Mouse (Mus musculus): ENCODE results near the gene Lmx1b.

The Lmx1b gene

DNA sequence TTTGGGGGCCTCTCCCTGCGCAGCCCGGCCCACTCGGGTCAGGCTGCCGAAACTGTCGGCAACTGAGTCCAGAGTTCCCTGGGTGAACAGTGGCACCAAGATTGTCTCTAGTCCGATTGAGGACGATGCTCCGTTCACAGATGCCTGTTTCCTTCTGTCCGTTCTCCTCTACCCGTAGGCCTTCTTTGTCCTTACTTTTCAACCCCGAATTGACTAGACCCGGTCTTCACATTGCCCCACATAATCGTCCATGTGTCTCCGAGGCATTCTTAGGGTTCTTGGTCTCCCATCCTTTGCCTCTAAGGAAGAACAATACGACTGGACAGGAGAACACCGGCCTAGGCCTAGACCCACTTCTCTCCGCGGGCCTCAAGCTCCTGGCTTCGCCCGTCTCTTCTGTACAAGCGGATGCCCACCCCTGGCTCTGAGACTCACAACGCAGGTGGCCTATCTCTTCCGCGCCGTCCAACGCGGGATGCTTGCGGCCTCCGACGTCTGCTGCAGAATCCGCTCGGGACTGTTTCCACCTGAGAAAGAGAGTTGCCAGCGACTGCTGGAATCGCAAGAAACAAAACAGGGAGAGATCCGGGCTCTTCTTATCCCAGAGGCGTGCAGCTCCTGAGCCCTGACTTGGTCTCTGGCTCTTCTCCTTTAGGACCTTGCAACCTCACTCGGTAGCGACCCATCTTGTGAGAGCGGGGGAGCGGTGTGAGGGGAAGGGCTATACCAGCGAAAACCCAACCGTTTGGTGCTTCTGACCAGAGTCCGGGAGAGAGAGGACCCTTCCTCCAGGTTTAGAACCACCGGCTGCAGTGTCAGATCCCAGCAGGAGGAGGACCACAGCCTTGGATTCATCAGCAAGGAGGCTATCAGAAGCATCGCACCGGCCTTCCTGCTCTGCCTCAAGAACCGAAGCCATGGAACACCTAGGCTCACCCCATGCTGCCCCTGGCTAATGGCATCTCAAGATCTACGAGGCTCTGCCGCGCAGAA lies 3.7 kb upstream of the Lmx1b start:
- DNase-seq (ENCODE audit: low spot score): no peak

DNA sequence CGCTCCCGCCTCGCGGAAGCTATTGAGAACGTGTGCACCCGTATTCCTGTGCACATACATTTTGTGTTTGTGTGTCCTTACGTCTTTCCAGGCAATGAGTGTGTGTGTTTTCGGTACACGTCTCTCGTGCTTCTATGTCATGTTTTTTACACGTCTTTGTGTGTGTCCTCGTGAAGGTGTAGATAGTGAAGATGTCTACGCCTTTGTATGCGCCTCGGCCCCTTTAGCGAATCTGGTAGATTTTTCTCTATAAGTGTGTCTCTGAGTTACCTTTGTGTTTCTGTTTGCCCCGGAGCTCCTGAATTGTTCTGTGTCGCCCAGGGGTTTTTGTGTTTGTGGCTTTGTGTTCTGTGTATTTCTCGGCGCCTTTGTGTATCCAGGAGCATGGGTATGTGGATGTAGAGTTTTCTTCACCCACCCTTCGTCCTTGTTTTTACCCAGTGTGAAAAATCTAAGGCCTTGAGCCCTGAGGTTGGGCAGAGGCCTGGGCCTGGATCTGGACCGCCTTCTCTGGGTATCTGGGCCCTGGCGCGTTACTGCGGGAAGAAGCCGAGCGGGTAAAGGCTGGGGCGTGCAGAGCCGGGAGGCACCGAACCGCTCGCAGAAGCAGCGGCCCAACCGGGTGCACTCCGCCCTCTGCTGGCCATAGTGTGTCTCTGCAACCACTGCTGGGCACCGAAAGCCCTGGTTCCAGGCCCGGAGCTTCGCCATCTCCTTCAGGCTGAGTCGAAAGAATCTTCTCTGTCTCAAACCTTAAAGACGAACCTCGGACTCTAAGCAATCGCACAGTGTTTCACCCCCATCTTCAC lies 2.5 kb upstream of the Lmx1b start:
- DNase-seq (ENCODE audit: low spot score): peak; percentile 58

DNA sequence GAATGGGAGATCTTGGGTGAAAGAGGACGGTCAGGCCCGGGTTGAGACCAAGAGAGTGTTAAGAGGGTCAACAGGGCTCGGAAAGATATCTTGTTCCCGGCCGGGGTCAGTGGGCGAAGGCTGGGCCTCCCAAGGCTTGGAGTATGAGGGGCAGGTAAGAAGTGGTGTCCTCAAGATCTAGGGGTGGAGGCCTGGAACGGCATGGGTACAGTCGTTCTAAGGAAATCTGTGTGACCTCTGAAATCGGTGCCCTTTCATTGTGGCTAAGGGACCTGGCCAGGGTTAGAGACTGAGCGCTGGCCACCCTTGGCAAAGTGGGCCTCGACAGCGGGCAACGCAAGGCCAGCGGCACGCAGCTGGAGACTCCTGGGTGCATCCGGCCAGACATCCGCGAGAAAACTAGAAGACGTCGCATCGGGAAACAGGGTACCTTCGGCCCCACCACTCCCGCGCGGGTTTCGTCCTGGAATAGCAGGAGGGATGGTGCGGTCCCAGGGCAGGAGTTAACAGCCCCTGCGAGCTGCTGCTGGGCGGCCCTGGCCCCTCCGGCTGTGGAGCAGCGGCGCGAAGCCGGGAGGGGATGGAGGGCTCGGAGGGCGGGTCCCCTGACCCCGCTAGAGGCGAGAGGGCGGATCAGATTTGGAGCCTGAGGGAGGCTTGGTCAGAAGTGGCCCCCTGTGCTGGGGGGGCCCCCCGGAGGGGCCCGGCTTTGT lies 1.7 kb upstream of the Lmx1b start:
- no peak for DNase-seq (ENCODE audit: low spot score)

DNA sequence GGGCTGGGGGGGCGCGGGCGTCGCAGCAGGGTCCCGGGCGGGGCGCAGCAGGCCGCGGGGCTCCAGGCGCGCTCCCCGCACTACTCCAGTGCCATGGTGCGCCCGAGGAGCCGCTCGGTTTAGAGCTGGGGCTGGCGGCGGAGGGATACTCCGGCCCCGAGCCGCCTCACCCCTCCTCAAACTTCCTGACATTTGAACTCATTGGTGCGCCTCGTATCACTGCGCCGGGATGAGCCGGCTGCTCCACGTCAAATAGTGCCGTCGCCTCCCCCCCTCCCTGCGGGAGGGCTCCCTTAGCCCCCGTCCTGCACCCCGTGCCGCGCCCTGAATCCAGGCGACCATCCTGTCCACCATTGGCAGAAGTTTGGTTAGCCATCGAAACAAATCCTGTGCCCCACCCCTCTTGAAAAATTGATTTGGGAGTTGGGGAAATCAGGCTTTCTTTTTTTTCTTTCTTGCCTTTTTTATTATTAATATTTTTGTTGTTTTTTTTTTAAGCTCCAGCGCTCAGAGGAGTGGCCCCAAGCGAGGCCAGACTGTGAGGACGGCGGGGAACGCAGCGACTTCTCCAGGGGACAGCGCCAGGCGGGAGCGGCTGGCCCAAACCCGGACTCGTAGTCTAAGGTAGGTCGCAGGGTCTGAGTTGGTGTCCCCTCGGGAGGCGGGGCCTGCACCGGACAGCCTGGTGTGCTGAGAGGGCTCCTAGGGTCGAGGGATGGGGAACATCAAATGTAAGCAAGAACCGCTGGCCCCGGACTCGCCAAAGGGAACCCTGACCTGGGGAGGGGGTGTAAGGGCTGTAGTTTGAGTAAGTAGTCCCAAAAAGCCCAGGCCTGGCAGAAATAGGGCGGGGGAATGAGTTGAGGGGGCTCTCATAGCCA lies 907 bp upstream of the Lmx1b start:
- DNase-seq (ENCODE audit: low spot score): no peak

DNA sequence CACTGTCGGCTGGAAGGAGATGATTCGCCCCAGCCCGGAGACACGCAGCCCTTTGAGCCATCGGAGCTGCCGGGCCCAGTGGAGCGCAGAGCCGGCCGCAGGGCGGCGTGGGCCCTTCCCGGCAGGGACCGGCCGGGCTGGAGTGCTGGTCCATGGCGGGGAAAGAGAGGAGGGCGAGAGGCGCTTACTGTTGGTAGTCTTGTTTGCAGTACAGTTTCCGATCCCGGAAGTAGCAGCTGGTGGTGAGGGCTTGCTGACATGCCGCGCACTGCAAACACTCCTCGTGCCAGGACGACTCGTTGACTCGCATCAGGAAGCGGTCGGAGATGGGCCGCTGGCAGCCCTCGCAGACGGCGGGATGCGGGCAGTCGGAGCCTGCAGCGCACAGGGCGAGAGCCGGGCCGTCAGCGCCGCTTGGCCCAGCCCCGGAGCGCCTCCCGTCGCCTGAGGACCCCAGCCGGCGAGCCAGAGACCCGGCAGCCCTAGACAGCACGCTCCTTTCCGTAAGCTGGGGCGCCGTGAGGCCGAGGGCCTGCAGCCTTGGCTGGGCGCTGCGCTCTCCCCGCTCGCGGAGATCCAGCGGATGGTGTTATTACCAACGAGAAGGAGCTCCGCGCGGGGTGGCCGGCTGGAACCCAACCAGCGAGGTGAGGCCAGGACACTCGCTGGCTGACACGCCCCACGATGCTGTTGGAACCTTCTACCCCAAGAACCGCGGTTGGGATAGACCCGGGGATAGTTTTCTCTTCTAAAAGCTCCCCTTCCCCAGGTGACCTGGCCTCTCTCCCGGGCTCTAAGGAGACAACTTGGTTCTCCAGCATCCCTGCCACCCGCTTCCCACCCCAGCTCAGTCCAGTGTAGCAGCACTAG lies 775 bp downstream of the Lmx1b start:
- peak; percentile 35 for DNase-seq (ENCODE audit: low spot score)

DNA sequence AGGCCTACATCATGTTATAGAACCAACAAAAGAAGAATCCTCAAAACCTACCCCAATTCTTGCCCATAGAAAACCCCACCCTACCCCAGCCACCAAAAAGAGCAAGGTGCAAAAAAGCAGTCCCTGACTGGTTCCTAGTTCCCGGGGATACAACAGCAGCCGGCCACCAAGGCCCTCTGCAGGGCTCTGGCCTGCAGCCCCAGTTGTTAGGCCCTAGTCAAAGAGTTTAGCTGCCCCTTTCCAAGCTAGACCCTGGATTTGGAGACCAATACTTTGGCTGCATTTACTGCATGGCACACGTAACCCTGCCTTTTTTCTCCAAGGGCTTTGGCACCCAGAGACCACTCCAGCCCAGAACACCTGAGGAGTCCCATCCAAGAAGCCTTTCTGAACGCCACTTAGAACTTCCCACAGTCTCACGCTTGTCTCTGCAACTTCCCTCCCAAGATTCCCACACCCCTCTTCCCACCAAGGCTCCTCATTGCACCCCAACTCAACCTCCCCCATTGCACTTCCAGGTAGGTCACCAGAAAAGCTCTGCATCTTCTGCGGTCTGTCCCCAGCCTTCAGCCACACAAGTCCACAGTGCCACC lies 2.1 kb downstream of the Lmx1b start:
- DNase-seq (ENCODE audit: low spot score): no peak

DNA sequence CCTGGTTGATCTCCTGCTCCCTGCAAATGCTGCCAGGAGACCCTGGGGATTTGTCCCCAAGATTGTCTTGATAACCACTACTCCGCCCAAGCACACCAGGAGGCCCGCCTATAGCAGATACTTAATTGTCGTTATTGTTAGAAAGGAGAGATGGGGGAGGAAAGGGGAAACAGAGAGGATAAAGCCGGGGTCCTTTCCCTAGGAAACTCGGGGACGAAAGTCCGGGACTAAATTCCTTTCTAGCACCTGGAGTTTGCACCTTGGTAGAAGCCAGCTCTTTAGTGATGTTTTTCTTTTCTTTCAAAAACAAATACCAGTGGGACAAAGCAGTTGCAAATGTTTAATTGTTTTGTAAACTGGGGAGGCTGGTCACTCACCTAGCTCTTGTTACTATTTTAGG lies 3.0 kb downstream of the Lmx1b start:
- no peak for DNase-seq (ENCODE audit: low spot score)

DNA sequence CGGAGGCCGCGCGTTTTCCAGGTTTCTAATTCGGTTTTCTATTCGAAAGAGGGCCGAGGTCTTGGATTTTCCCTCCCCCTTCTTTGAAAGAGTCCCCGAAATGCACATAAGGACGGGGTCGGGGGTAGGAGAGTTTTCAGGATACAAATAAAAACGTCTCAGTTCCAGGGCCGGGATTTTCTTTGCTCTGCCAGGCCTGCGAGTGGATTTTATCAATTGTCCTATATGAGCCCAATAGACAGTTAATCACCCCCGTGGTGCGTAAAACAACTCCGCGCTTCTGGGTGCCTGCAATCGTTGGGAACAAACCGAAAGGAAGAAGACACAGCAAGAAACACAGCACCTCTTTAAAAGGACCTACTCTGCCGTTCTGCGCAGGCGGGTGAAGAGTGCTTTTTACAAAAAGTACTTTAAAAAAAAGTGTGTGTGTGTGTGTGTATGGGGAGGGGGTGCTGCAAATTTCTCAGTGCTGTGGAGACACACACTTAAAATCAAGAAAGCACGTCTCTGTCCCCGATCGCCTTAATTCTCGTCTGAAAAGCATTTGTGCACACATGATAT lies 3.6 kb downstream of the Lmx1b start:
- no peak for DNase-seq (ENCODE audit: low spot score)

DNA sequence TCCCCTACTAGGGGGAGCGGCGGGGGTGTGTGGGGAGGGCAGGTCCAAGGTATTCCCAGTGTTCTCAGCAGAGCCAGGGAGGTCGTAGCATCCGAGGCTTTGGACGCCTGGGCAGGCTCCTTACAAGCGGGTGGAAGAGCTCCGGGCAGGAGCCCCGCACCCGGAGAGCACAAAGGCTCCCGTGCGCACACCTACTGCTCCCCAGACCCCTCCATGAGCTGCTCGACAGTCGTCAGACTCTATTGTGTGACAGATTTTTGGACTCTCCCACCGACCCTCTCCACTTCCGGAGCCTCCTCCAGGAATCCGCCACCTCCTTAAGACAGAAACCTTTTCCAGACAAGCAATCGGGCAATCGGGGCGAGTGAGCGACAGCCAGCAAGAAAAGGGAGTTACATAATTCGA lies 4.2 kb downstream of the Lmx1b start:
- DNase-seq (ENCODE audit: low spot score): no peak

DNA sequence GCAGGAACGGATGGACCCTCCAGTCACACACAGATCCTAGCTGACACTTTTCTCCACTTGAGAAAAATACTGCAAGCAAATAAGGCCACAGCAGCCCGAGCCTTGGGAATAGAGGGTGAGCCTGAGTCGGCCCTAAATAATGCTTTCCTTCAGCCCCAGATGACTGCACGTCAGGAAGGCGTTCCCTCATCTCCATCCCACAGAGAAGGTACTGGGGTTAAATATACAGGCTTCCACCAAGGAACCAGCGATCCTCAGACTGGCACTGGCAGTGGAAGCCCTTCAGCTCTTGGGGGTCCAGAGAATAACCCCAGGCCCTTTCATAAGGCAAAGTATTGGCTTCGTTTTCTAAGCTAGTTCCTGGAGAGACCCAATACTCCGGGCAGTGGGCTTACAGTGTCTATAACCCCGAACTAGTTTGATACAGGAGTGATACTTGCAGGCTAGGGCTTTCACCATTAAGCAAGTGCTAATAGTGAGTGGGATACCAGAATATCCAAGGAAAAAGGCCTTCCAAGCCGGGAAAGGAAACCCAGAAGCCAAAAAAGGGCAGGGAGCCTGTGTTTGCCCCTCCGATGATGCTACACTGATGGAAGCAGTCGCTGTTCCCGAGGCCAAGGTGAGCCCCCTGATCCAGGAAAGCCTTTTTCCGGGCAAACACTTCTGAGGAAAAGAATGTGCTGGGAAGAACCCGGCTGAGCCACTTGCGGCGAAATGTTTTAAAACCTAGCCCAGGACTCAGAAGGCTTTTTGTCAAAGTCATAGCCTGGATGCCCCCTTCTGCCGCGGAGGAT lies 4.8 kb downstream of the Lmx1b start:
- no peak for DNase-seq (ENCODE audit: low spot score)

DNA sequence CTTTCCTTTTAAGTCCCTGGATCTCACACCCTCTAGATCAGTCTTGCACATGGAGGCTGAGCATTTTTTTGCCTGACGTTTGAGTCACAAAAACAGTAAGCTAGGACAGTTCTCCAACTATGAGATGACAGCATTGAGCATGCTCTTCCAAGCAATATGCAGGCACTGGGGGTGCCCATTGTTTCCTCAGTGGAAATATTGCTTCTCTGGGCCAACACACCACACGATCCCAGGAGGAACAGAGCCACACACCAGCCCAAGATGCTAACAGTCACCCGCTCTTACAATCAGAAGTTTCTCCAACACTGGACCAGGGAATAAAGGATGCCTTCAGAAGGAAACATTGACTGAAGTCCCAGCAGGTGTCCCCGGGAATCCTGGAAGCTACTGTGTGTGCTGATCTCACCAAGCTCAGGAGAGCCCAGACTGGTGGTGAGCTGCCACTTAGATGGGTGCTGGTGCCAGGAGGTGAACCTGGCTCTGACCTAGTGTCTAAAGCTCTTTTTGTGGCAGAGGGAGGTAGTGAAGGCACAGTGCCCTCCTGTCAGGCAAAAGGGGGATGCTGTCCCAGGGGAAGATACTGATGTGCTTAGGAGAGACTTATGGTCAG lies 5.7 kb downstream of the Lmx1b start:
- DNase-seq (ENCODE audit: low spot score): no peak

DNA sequence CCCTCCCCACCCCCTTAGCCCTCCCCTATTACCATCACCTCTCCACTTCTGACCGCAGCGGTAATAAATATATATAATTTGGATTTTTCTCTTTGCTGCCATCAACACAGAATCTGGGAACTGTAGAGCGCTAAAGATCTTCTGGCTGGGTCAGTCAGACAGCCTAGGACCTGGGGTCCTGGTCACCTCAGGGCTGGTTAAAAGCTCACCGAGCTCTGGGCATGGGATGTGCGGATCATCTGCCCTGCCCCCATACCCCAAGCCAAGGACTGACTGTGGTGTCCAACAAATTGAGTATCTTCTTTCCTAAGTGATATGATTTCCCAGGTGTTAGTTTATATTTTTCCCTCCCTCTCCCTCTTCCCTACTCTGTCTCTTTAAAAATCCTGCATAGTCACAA lies 6.4 kb downstream of the Lmx1b start:
- DNase-seq (ENCODE audit: low spot score): no peak

DNA sequence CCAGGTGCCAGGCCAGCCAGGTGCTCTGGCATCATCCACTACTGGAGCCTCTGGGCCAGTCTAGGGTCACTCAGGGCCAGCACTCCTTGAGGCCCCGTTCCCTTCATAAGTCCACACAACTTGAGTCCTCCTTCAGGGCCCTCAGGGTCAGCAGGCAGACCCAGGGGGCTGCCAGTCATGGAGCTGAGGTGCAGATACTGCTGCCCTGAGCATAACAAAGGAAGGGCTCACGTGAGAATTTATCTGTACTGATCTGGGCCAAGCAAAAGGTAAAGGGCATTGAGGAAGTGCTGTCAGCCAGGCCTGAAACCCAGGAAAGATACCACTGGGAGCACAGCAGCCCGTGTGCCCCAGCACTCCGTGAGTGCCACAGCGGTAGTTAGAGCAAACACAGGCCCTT lies 7.1 kb downstream of the Lmx1b start:
- DNase-seq (ENCODE audit: low spot score): no peak

DNA sequence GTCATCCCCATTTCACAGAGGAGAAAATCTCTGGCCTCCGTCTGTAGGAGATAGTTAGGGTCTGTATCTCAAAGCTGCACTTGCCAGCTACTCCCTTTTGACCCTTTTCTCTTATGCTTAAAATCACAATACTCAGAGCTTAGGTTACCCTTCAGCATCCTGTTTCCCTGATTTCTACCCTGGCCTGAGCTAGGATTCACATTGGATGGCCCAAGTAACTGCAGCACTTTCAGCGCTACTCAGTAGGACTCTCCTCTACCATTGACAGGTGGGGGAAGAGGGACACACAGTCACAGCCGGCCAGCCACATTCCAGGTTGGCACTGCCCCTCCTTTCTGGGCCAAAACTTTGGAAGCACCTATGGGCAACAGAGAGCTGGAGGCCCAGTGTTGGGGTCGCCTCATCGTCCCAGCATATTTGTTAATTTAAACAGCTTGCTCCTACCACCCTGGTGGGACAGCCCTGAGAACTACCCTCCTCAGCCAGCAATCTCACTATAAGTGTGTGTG lies 7.7 kb downstream of the Lmx1b start:
- DNase-seq (ENCODE audit: low spot score): no peak

DNA sequence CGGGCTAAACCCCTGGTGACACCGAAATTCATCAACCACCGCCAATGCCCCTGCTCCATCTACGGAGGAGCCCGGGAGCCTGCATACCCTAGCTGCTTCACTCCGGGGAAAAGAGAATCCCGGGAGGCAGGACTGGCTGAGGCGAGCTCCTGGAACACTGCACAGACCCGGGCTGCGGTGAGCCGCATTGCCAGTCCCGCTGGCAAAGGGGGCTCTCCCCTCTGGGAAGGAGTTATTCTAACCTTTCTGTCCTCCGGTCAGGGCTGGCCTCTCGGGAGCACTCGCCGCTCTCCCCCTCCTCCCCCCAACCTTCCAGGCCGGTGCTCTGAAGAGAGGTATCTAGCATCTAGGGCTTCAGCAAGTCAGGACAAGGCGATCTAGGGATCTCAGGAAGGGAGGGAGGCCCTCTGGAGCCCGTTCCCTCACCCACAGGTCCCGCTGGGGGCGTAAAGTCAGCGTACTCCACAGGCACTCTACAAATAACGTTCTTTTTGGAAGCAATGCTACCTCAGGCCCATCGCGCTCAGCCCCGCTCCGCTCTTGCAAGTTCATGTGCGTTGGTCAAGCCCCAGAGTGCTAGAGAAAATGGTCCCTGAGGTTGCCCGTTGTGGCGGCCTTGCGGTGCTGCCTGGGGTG lies 8.5 kb downstream of the Lmx1b start:
- DNase-seq (ENCODE audit: low spot score): no peak

DNA sequence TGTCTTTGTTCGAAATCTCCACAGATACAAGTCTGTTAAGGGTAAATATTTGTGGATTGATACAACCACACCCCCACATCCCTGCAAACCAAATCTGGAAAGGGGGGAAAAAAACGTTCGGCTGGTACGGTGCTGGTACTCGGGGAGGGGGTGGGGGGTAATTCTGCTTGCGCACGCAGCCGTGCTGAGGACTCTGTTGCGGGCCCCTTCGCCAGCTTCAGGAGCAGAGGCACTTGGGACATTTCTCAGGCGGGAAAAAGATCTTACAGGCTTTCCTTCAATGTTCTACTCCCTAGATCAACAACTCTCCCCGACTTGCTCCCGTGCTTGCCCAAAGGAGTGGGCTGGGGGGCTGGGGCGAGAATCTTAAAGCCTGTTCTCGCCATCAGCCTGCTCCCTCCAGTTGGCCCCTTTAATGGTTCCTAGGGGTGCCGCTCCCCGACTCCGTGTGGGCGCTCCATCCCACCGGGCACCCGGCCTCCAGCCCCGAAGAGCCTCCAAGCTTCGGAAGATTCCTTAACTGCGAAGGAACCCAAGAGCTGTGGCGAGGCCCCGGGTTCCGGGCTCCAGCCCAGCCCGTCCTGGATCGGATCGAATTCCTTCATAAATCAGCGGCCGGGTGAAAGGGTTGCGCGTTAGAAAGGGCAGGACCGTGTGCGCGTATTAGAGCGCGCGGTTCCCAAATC lies 9.1 kb downstream of the Lmx1b start:
- DNase-seq (ENCODE audit: low spot score): no peak

Measured in T-cell, adult 2 months (primary cell).